Mouse (Mus musculus) liver (tissue): ENCODE measurements at regions not wholly inside any gene's neighbourhood (a gene's known extent, or its start where the extent isn't known, plus 50 kb on each side); places are given as distances from the start of the nearest gene placed in this dataset.

Source experiments
- DNase-seq: peaks from one replicate; pipeline ENCODE4 v3.0.0-alpha.2; 2020; ENCODE audit warnings: mixed read lengths

GRCm38 (mm10) chr5:64541765-64542164 lies 261.4 kb upstream of the Klf3 start:
- DNase-seq = no peak

- DNase-seq = no peak
These were observed 247.3 kb upstream of the Klf3 start for GRCm38 (mm10) chr5:64555931-64556330.

- peak; percentile 25 for DNase-seq
These were observed 236.5 kb upstream of the Klf3 start for GRCm38 (mm10) chr5:64566451-64567390.

GRCm38 (mm10) chr5:64567813-64568212 lies 235.4 kb upstream of the Klf3 start:
- DNase-seq = peak; percentile 75

GRCm38 (mm10) chr5:64568294-64568693 lies 234.9 kb upstream of the Klf3 start:
- peak; percentile 23 for DNase-seq

GRCm38 (mm10) chr5:64574386-64574785 lies 228.8 kb upstream of the Klf3 start:
- DNase-seq = no peak

GRCm38 (mm10) chr5:64575896-64576295 lies 227.3 kb upstream of the Klf3 start:
- DNase-seq = no peak

- DNase-seq = no peak
These were observed 226.5 kb upstream of the Klf3 start for GRCm38 (mm10) chr5:64576426-64577262.

GRCm38 (mm10) chr5:64577424-64577823 lies 225.8 kb upstream of the Klf3 start:
- no peak for DNase-seq

- DNase-seq = no peak
These were observed 224.7 kb upstream of the Klf3 start for GRCm38 (mm10) chr5:64578536-64578935.

GRCm38 (mm10) chr5:64579086-64579485 lies 224.1 kb upstream of the Klf3 start:
- no peak for DNase-seq

- DNase-seq = peak; percentile 78
These were observed 223.5 kb upstream of the Klf3 start for GRCm38 (mm10) chr5:64579494-64580339.

- no peak for DNase-seq
These were observed 222.9 kb upstream of the Klf3 start for GRCm38 (mm10) chr5:64580340-64580723.

GRCm38 (mm10) chr5:64580786-64581445 lies 222.3 kb upstream of the Klf3 start:
- DNase-seq = peak; percentile 81

- no peak for DNase-seq
These were observed 221.7 kb upstream of the Klf3 start for GRCm38 (mm10) chr5:64581461-64581860.

GRCm38 (mm10) chr5:64582031-64582430 lies 221.2 kb upstream of the Klf3 start:
- DNase-seq = no peak

GRCm38 (mm10) chr5:64584308-64584707 lies 218.9 kb upstream of the Klf3 start:
- no peak for DNase-seq

- DNase-seq = no peak
These were observed 218.0 kb upstream of the Klf3 start for GRCm38 (mm10) chr5:64585076-64585786.

GRCm38 (mm10) chr5:64586316-64586715 lies 216.9 kb upstream of the Klf3 start:
- no peak for DNase-seq

GRCm38 (mm10) chr5:64586933-64587332 lies 216.3 kb upstream of the Klf3 start:
- DNase-seq = no peak
